Mouse (Mus musculus): Measurements from ENCODE around the gene Smim6. TPM values are rescaled to one million over a fixed set of nuclear protein-coding genes. Genes with fewer than 3 reads are reported as not detected.

Smim6 gene
- polyA plus RNA-seq (2014; fragmentation: Nextera tagmentation; extraction: Ambion mirVana), result 0.18 and 0.22 TPM in 2 replicates

DNA sequence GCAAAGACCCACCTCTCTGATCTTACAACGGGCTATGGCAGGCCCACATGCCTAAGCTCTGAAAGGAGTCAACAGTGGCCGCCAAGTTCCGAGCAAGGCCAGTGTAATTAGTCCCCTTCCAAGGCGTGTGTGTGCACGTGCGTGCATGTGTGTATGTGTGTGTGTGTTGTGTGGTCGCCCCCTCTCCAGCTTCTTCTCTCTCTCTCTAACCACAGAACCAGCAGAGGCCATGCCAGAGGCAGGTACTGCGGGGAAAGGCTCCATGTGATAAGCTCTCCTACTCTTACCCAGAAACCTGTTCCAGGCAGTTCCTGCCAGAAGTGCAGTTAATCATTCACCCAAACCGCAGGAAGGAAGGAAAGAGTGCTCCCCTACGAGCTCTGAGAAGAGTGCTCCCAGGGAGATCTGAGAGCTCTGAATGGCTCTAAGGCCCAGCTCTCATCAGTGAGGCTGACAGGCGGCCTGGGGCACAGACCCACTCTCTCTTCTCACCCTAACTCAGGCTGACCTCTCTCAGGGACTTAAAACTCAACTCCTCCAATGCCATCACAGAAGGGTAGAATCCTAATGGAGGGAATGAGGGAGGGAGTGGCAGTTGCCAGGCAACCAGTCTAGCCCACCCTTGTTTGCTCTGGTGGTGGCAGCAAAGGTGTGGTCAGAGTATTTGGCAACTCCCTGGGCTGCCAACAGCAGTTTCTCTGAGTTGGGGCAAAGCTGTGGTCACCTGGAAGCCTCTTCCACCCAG lies at the start of gene Smim6:
Gene Smim6, plus strand, starts transcription at position 386 of the 745 bp plus-strand sequence.
- 89% methylated on average over 11 of the region's 11 CpGs for WGBS
- H3K27ac ChIP-seq (ENCODE audit: low read depth, low read length), result no peak within 1 kb of the TSS
- peaks cover 31% of the 10 kb centered on the region for H3K36me3 ChIP-seq (ENCODE audit: control insufficient read depth, insufficient read depth, low read length)
- no peaks in the 10 kb centered on the region for H3K9me3 ChIP-seq (replicated peaks; ENCODE audit: control insufficient read depth, low read length)
- H3K27me3 ChIP-seq (replicated peaks; ENCODE audit: control insufficient read depth, insufficient read depth, low read length), result no peaks in the 10 kb centered on the region
- no peak within 1 kb of the TSS for H3K4me3 ChIP-seq (ENCODE audit: low read depth, low read length)
- H3K4me2 ChIP-seq (ENCODE audit: low read length), result no peak within 1 kb of the TSS
- DNase-seq (ENCODE audit: low spot score) (no peak), ATAC-seq (no peak)
- no peak within 1 kb of the TSS for H3K9ac ChIP-seq (ENCODE audit: low read length)
- H3K4me1 ChIP-seq (ENCODE audit: control insufficient read depth, insufficient read depth, low read length), result no peaks in the 10 kb centered on the region

DNA sequence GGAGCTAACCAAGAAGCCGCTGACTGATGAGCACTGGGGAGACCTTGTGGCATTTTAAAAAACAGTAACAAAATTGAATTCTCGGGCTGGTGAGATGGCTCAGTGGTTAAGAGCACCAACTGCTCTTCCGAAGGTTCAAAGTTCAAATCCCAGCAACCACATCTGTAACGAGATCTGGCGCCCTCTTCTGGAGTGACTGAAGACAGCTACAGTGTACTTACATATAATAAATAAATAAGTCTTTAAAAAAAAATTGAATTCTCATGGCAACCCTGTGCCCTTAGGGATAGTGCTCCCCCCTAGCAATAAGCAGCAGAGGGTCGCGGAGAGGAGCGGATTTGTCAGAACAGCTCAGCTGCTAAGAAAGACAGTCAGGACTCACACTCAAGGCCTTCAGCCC lies 47.9 kb upstream of the Smim6 start:
- H3K9ac ChIP-seq (ENCODE audit: low read length), result no peak overlapping the region
- H3K27me3 ChIP-seq (replicated peaks; ENCODE audit: control insufficient read depth, insufficient read depth, low read length), result peaks cover 19% of the 10 kb centered on the region
- H3K4me3 ChIP-seq (ENCODE audit: low read depth, low read length), result no peak overlapping the region
- no peaks in the 10 kb centered on the region for H3K36me3 ChIP-seq (ENCODE audit: control insufficient read depth, insufficient read depth, low read length)
- 88% methylated on average over 8 of the region's 8 CpGs for WGBS
- H3K9me3 ChIP-seq (replicated peaks; ENCODE audit: control insufficient read depth, low read length), result no peaks in the 10 kb centered on the region
- no peak for ATAC-seq
- no peak overlapping the region for H3K4me2 ChIP-seq (ENCODE audit: low read length)
- no peak overlapping the region for H3K27ac ChIP-seq (ENCODE audit: low read depth, low read length)
- DNase-seq (ENCODE audit: low spot score), result no peak
- peaks cover 5% of the 10 kb centered on the region for H3K4me1 ChIP-seq (ENCODE audit: control insufficient read depth, insufficient read depth, low read length)

DNA sequence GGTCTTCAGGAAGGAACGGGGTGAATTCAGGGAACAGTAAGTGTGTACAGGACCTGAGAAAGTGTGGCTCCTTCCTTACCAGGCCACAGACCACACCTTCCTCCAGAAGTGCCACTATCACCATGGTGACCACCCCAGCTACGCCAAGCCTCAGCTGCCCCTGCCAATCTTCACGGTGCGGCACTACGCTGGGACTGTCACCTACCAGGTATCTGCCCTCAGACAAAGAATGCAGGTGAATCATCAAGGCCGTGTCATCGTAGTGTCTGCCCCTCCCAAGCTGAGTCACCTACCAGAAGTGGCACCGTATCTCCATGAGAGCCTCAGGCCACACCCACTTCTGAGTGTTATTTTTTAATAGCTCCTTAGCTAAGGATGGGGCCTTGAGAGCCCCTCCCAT lies 42.4 kb upstream of the Smim6 start:
- Histone ChIP-seq H3K4me1 (ENCODE audit: control insufficient read depth, insufficient read depth, low read length) (no peaks in the 10 kb centered on the region), H3K9me3 (replicated peaks; ENCODE audit: control insufficient read depth, low read length) (no peaks in the 10 kb centered on the region), H3K27ac (ENCODE audit: low read depth, low read length) (no peak overlapping the region), H3K4me3 (ENCODE audit: low read depth, low read length) (no peak overlapping the region), H3K27me3 (replicated peaks; ENCODE audit: control insufficient read depth, insufficient read depth, low read length) (no peaks in the 10 kb centered on the region), H3K36me3 (ENCODE audit: control insufficient read depth, insufficient read depth, low read length) (no peaks in the 10 kb centered on the region), H3K9ac (ENCODE audit: low read length) (no peak overlapping the region), H3K4me2 (ENCODE audit: low read length) (no peak overlapping the region)
- WGBS, result 83% methylated on average over 8 of the region's 8 CpGs
- ATAC-seq (no peak), DNase-seq (ENCODE audit: low spot score) (no peak)

DNA sequence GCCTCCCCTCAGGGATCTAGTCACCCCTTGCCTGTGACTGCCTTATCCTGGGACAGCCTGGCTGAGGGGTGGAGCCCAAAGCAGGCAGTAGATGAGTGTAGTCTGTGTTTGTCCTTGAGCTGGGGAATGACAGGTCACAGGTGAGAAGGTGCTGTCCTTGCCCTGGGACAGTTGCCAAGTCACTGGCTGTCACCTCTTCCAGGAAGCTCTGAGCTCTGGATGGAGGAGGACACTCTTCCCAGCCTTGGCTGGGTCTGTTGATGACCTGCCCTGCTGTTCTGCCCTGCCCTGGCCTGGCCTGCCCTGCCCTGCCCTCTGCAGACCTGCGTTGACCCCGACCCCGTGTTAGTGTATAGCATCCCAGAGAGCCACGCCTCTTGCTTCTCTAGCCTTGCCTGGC lies 39.4 kb upstream of the Smim6 start:
- Histone ChIP-seq H3K27me3 (replicated peaks; ENCODE audit: control insufficient read depth, insufficient read depth, low read length) (no peaks in the 10 kb centered on the region), H3K4me3 (ENCODE audit: low read depth, low read length) (no peak overlapping the region), H3K4me1 (ENCODE audit: control insufficient read depth, insufficient read depth, low read length) (no peaks in the 10 kb centered on the region), H3K27ac (ENCODE audit: low read depth, low read length) (no peak overlapping the region), H3K36me3 (ENCODE audit: control insufficient read depth, insufficient read depth, low read length) (no peaks in the 10 kb centered on the region), H3K4me2 (ENCODE audit: low read length) (no peak overlapping the region), H3K9ac (ENCODE audit: low read length) (no peak overlapping the region), H3K9me3 (replicated peaks; ENCODE audit: control insufficient read depth, low read length) (no peaks in the 10 kb centered on the region)
- ATAC-seq (no peak), DNase-seq (ENCODE audit: low spot score) (no peak)
- WGBS, result 74% methylated on average over 4 of the region's 4 CpGs

DNA sequence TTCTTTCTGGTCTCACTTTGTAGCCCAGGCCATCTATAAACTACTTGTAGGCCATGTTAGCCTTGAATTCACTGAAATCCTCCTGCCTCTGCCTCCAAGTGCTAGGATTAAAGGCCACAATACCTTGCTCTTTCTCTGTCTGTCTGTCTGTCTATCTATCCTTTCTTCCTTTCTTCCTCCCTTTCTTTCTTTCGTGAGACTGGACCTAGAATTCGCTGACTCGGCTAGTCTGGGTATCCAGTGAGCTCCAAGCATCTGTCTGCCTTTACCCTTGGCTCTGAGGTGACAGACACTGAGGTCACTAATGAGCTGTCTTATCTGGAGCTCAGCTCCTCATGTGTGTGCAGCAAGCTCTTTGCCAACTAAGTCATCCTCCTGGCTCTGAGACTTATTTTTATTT lies 35.9 kb upstream of the Smim6 start:
- H3K36me3 ChIP-seq (ENCODE audit: control insufficient read depth, insufficient read depth, low read length), result no peaks in the 10 kb centered on the region
- no peak overlapping the region for H3K4me2 ChIP-seq (ENCODE audit: low read length)
- no peak for ATAC-seq
- H3K9me3 ChIP-seq (replicated peaks; ENCODE audit: control insufficient read depth, low read length), result no peaks in the 10 kb centered on the region
- H3K27ac ChIP-seq (ENCODE audit: low read depth, low read length), result no peak overlapping the region
- H3K9ac ChIP-seq (ENCODE audit: low read length), result no peak overlapping the region
- no peak overlapping the region for H3K4me3 ChIP-seq (ENCODE audit: low read depth, low read length)
- no peaks in the 10 kb centered on the region for H3K27me3 ChIP-seq (replicated peaks; ENCODE audit: control insufficient read depth, insufficient read depth, low read length)
- no peak for DNase-seq (ENCODE audit: low spot score)
- WGBS, result 89% methylated on average over 3 of the region's 3 CpGs
- no peaks in the 10 kb centered on the region for H3K4me1 ChIP-seq (ENCODE audit: control insufficient read depth, insufficient read depth, low read length)

DNA sequence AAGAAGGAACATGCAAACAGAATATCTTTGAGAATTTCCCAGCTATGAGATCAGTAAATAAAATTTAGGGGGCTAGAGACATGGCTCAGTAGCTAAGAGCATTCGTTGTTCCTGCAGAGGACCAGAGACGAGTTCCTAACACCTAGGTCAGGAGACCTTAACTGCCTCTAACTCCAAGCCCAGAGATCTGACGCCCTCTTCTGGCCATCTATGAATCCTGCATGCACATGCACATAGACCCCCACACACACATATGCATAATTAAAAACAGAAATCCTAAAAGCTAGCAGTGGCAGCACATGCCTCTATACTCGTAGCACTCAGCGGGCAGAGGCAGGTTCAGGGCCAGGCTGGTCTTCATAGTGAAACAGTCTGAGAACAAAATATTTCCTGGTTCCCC lies 35.4 kb upstream of the Smim6 start:
- Histone ChIP-seq H3K9me3 (replicated peaks; ENCODE audit: control insufficient read depth, low read length) (no peaks in the 10 kb centered on the region), H3K36me3 (ENCODE audit: control insufficient read depth, insufficient read depth, low read length) (no peaks in the 10 kb centered on the region), H3K4me3 (ENCODE audit: low read depth, low read length) (no peak overlapping the region), H3K9ac (ENCODE audit: low read length) (no peak overlapping the region), H3K4me2 (ENCODE audit: low read length) (no peak overlapping the region), H3K27ac (ENCODE audit: low read depth, low read length) (no peak overlapping the region), H3K4me1 (ENCODE audit: control insufficient read depth, insufficient read depth, low read length) (no peaks in the 10 kb centered on the region), H3K27me3 (replicated peaks; ENCODE audit: control insufficient read depth, insufficient read depth, low read length) (no peaks in the 10 kb centered on the region)
- DNase-seq (ENCODE audit: low spot score) (no peak), ATAC-seq (no peak)
- WGBS, result 77% methylated on average over 5 of the region's 5 CpGs

DNA sequence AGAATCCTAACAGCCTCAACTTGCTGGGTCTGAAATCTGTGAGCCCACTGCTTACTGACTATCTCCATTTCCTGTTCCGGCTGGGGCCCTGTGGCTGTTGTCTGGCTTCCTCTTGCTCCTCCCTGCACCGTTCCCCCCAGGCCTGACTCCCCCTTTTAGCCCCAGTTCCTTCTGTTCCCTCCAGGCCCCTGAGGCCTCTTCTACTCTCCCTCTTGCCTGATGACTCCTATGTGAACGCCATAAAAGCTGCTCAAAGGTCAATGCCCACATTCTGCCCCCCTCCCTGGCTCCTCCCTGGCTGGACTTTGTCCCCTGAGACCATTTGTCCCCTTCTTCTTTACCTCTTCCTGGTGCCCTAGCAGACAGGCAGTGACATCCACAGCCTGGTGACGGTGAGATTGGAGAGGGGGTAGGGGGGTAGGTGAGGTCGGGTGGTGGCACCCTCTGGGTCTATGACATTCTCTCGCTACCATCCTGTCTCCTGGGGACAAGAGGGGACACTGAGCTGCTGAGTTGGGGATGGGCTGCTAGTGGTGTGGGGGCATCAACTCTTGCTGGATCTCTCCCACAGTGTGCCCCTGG lies 34.6 kb upstream of the Smim6 start:
- ATAC-seq (no peak), DNase-seq (ENCODE audit: low spot score) (no peak)
- WGBS, result 79% methylated on average over 6 of the region's 6 CpGs
- Histone ChIP-seq H3K4me1 (ENCODE audit: control insufficient read depth, insufficient read depth, low read length) (no peaks in the 10 kb centered on the region), H3K27me3 (replicated peaks; ENCODE audit: control insufficient read depth, insufficient read depth, low read length) (no peaks in the 10 kb centered on the region), H3K9me3 (replicated peaks; ENCODE audit: control insufficient read depth, low read length) (no peaks in the 10 kb centered on the region), H3K9ac (ENCODE audit: low read length) (no peak overlapping the region), H3K4me2 (ENCODE audit: low read length) (no peak overlapping the region), H3K36me3 (ENCODE audit: control insufficient read depth, insufficient read depth, low read length) (no peaks in the 10 kb centered on the region), H3K27ac (ENCODE audit: low read depth, low read length) (no peak overlapping the region), H3K4me3 (ENCODE audit: low read depth, low read length) (no peak overlapping the region)

DNA sequence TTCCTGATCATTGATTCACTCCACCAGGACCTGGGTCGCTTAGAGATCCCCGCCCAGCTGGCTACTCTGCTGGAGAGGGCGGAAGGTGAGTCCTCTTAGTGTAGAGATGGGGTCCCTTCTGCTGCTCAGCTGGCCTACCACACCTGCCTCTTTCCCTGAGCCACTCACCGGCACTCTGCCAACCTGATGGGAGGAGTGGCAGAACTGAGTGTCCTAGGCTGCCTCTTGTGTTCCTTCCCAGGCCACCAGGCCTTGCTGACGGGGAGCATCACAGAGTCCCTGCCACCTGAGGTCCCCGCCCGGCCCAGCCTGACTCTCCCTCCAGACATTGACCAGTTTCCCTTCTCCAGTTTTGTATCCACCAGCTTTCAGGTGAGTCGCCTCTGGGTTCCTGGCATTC lies 33.7 kb upstream of the Smim6 start:
- DNase-seq (ENCODE audit: low spot score), result no peak
- WGBS, result 81% methylated on average over 8 of the region's 8 CpGs
- H3K4me3 ChIP-seq (ENCODE audit: low read depth, low read length), result no peak overlapping the region
- no peak overlapping the region for H3K4me2 ChIP-seq (ENCODE audit: low read length)
- no peaks in the 10 kb centered on the region for H3K9me3 ChIP-seq (replicated peaks; ENCODE audit: control insufficient read depth, low read length)
- ATAC-seq, result no peak
- no peaks in the 10 kb centered on the region for H3K27me3 ChIP-seq (replicated peaks; ENCODE audit: control insufficient read depth, insufficient read depth, low read length)
- H3K9ac ChIP-seq (ENCODE audit: low read length), result no peak overlapping the region
- H3K36me3 ChIP-seq (ENCODE audit: control insufficient read depth, insufficient read depth, low read length), result no peaks in the 10 kb centered on the region
- no peaks in the 10 kb centered on the region for H3K4me1 ChIP-seq (ENCODE audit: control insufficient read depth, insufficient read depth, low read length)
- H3K27ac ChIP-seq (ENCODE audit: low read depth, low read length), result no peak overlapping the region

DNA sequence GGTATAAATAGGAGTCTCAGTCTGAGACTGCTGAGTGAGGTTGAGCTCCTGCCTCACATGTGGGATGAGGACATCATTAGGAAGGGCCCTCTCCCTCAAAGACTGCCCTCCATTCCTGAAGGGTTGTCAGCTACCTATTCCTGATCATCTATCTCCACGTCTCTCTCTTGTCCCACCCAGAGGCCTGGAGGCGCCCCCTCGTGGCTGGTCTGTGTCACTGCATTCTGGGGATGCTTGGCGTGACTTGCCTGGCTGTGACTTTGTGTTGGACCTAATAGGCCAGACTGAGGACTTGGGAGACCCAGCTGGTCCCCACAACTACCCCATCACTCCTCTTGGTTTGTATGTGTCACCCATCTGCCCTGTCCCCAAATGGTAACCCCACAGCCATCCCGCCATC lies 30.8 kb upstream of the Smim6 start:
- WGBS, result 24% methylated on average over 5 of the region's 5 CpGs
- no peak for DNase-seq (ENCODE audit: low spot score)

More for the DNA sequence above, 30.8 kb upstream of the Smim6 start:
- ATAC-seq, result no peak
- no peak overlapping the region for H3K27ac ChIP-seq (ENCODE audit: low read depth, low read length)
- H3K4me3 ChIP-seq (ENCODE audit: low read depth, low read length), result no peak overlapping the region
- no peak overlapping the region for H3K4me2 ChIP-seq (ENCODE audit: low read length)
- no peaks in the 10 kb centered on the region for H3K4me1 ChIP-seq (ENCODE audit: control insufficient read depth, insufficient read depth, low read length)
- no peak overlapping the region for H3K9ac ChIP-seq (ENCODE audit: low read length)
- H3K36me3 ChIP-seq (ENCODE audit: control insufficient read depth, insufficient read depth, low read length), result no peaks in the 10 kb centered on the region
- H3K9me3 ChIP-seq (replicated peaks; ENCODE audit: control insufficient read depth, low read length), result no peaks in the 10 kb centered on the region
- no peaks in the 10 kb centered on the region for H3K27me3 ChIP-seq (replicated peaks; ENCODE audit: control insufficient read depth, insufficient read depth, low read length)
